Mouse (Mus musculus): ENCODE results near the gene Tcte3.
A peak's percentile ranks its signal among the peaks of the same experiment; 100 is the strongest.
"Not testable (repeated sequence)": the region's sequence is repeated elsewhere in the genome, so short reads cannot be mapped to it uniquely, and the experiment has no call there.

Tcte3 gene

DNA sequence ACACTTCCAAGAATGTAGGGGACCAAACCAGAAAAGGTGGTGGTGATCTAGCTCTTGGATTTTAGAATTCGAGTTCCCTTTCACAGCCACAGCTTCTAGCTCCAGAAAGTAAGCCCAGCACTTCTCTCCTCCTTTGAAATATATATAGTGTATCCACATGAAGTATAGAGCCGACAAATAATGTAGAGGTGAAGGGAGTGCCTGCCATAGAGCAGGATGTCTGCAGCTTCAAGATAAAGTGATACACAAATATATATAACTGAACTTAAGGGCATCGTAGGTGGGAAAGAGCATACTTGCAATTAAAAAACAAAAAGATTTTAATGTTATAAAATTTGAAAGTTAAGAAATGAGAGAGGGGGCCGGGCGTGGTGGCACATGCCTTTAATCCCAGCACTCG, 15.8 kb downstream of the Tcte3 start:
- not testable (repeated sequence) for DNase-seq

DNA sequence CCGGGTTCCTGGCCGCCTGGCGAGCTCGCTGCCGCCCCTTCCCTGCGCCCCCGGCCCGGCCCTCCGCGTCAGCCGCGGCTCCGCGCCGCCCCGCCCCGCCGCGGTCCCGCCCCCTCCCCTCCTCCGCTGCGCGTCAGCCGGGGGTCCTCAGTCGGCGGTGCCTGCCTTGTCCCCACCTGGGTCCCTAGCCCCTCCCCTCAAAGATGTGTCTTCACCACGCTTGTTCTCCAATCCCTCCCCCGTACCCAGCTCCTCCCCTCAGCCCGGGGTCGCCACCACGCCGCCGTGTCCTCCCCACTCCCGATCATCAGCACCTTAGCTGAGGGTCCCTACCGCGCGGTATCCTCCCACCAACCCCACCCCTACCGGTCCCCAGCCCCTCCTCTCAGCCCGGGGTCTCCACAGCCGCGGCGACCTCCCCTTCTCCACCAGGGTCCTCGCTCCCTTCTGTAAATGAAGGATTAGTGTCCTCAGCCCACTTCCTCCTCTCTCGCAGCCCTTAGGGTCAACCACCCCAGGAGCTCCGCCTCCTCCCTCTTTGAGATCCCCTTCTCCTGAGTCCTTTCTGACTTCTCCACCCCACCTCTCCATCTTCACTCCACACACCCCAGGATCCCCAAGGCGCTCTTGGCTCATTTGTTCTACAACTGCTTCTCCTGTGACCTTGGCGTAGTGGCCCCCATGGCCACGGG, 16.6 kb downstream of the Tcte3 start:
- not testable (repeated sequence) for DNase-seq

DNA sequence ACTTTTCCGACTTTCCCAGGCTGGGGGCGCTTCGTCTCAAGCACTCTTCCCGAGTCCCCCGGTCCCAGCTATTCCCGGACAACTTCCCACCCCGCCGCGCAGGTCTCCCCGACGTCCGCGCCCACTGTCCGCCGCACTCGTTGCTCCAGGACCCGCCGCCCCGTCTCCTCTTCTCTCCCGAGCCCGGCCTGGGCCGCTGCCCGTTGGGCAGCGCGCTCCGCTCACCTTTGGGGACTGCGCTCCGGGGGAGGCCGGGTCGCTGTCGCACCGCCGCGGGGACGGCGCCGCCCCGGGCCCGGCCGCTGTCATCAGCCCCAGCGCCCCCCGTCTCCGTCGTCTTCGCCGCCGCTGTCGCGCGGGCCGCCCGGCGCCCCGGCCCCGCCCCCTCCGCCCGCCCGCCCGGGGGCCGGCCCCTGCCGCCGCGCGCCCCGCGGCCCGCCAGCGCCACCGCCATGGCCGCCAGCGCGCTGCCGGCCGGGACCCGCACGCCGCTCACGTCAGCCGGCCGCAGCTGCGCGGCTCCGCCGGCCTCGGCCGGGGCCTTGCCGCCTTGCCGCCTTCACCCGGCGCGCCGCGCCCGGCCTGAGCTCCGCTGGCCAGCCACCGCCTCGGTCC, 17.3 kb downstream of the Tcte3 start:
- DNase-seq = not testable (repeated sequence)

DNA sequence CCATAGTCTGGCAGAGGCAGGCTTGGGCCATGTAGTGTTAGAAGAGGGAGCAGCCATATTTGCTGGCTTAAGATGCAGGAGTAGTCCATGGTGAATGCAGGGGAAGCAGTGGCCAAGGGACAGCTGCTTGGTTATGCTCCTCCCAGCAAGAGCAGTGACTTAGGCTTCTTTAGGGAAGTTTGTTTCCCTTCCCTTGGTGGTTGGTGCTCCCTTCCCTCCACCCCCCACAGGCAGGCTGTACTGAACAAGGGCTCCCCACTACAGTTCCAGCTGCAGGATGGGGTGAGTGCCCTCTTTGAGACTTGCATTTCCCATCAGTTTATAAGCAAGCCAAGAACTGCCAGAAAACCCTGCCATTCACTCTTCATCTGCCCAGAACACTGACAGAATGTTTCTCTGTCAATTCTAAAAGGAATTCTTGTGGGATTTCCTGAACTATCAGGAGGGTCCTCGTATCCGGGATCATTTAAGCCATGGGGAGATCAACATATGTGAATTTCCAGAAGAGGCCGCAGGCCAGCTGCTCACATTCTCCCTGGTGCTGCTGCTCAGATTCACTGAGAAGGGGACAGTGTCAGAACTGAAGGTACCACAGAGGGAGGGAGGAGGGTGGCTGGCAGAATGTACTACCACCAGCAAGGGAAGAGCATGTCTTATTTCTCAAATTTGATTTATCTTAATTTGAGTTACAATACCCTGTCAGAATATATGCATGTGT, 19.6 kb downstream of the Tcte3 start:
- DNase-seq = peak; percentile 28 to 43

DNA sequence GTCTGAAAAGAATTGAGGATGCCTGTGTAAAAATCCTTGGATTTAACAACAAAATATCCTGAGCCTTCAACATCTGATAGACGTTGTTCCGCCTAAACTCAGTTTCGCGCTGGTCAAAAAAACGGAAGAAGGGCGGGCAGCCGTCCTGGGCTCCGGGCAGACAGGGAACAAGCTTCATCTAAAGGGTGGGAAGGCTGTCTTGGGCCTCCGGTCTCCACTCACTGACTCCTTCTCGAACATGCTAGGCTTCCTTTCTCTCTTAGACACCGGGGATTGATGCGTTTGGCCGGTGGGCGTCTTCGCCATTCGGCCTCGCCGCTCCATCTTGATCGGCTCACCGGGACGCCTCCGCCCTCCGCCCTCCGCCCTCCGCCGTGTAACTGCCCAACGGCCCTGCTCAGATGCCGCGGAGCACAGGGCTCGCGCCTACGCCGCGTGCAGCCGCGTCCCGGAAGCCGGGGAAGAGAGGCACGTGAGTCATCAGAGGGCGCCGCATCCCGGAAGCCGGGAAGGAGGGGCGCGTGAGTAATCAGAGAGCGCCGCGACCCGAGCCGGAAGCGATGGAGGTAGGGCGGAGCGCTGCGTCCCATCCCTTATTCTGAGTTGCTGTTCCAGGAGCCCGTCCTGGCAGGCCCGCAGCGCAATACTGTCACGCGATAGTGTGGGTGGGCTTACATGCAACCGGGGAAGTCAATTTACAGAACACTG, 31.4 kb downstream of the Tcte3 start, which contains the start of gene Gm3435:
Gm3435 (plus strand) TSS at position 471 of the 708 bp plus-strand sequence.
- DNase-seq = not testable (repeated sequence)

DNA sequence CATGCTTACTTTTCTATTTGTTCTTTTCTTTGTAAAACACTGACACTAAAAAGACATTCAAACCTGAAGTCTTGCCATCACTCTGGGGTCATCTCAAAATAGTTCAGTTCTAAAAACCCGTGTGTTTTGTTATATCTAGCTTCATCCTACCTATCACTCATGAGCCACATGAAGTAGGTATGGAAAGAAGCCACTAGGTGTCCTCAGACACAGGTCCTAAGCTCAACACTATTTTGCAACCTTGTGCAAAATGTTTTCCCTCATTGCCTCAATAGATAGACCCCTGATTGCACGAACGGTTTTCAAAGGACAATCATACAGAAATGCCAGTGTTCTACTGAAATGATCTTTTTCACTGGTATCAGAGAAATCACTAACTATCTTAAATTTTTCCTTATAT, 32.2 kb downstream of the Tcte3 start:
- not testable (repeated sequence) for DNase-seq

DNA sequence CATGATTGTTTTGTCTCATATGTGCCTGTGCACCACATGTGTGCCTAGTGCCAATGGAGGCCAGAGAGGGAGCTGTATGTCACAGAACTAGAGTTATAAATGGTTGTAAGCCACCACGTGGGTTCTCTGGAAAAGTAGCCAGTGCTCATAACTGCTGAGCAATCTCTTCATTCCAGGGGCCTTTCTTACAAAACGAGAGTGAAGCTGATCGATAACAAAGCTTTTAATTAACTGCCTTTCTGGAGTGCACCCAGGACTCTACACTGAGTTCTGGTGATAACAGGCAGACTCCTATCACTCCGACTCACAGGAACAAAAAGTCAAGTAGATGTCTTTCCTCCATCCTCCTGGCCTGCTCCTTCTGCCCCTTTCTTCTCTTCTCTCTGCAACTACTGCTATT, 41.2 kb downstream of the Tcte3 start:
- DNase-seq = not testable (repeated sequence)

DNA sequence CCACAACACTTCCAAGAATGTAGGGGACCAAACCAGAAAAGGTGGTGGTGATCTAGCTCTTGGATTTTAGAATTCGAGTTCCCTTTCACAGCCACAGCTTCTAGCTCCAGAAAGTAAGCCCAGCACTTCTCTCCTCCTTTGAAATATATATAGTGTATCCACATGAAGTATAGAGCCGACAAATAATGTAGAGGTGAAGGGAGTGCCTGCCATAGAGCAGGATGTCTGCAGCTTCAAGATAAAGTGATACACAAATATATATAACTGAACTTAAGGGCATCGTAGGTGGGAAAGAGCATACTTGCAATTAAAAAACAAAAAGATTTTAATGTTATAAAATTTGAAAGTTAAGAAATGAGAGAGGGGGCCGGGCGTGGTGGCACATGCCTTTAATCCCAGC, 47.1 kb downstream of the Tcte3 start:
- DNase-seq = not testable (repeated sequence)

DNA sequence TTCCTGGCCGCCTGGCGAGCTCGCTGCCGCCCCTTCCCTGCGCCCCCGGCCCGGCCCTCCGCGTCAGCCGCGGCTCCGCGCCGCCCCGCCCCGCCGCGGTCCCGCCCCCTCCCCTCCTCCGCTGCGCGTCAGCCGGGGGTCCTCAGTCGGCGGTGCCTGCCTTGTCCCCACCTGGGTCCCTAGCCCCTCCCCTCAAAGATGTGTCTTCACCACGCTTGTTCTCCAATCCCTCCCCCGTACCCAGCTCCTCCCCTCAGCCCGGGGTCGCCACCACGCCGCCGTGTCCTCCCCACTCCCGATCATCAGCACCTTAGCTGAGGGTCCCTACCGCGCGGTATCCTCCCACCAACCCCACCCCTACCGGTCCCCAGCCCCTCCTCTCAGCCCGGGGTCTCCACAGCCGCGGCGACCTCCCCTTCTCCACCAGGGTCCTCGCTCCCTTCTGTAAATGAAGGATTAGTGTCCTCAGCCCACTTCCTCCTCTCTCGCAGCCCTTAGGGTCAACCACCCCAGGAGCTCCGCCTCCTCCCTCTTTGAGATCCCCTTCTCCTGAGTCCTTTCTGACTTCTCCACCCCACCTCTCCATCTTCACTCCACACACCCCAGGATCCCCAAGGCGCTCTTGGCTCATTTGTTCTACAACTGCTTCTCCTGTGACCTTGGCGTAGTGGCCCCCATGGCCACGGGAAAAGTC, 48.0 kb downstream of the Tcte3 start:
- DNase-seq = not testable (repeated sequence)

DNA sequence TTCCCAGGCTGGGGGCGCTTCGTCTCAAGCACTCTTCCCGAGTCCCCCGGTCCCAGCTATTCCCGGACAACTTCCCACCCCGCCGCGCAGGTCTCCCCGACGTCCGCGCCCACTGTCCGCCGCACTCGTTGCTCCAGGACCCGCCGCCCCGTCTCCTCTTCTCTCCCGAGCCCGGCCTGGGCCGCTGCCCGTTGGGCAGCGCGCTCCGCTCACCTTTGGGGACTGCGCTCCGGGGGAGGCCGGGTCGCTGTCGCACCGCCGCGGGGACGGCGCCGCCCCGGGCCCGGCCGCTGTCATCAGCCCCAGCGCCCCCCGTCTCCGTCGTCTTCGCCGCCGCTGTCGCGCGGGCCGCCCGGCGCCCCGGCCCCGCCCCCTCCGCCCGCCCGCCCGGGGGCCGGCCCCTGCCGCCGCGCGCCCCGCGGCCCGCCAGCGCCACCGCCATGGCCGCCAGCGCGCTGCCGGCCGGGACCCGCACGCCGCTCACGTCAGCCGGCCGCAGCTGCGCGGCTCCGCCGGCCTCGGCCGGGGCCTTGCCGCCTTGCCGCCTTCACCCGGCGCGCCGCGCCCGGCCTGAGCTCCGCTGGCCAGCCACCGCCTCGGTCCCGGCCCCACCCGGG, 48.7 kb downstream of the Tcte3 start:
- DNase-seq = not testable (repeated sequence)

DNA sequence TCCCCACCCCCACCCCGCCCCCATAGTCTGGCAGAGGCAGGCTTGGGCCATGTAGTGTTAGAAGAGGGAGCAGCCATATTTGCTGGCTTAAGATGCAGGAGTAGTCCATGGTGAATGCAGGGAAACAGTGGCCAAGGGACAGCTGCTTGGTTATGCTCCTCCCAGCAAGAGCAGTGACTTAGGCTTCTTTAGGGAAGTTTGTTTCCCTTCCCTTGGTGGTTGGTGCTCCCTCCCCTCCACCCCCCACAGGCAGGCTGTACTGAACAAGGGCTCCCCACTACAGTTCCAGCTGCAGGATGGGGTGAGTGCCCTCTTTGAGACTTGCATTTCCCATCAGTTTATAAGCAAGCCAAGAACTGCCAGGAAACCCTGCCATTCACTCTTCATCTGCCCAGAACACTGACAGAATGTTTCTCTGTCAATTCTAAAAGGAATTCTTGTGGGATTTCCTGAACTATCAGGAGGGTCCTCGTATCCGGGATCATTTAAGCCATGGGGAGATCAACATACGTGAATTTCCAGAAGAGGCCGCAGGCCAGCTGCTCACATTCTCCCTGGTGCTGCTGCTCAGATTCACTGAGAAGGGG, 51.1 kb downstream of the Tcte3 start:
- not testable (repeated sequence) for DNase-seq

DNA sequence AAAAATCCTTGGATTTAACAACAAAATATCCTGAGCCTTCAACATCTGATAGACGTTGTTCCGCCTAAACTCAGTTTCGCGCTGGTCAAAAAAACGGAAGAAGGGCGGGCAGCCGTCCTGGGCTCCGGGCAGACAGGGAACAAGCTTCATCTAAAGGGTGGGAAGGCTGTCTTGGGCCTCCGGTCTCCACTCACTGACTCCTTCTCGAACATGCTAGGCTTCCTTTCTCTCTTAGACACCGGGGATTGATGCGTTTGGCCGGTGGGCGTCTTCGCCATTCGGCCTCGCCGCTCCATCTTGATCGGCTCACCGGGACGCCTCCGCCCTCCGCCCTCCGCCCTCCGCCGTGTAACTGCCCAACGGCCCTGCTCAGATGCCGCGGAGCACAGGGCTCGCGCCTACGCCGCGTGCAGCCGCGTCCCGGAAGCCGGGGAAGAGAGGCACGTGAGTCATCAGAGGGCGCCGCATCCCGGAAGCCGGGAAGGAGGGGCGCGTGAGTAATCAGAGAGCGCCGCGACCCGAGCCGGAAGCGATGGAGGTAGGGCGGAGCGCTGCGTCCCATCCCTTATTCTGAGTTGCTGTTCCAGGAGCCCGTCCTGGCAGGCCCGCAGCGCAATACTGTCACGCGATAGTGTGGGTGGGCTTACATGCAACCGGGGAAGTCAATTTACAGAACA, 62.8 kb downstream of the Tcte3 start, which contains the start of the genes 9030025P20Rik and Gm3417:
9030025P20Rik (plus strand) TSS at position 107 of the 677 bp plus-strand sequence.
Gm3417 (minus strand) TSS at position 429 of the 677 bp plus-strand sequence.
- DNase-seq = not testable (repeated sequence)

DNA sequence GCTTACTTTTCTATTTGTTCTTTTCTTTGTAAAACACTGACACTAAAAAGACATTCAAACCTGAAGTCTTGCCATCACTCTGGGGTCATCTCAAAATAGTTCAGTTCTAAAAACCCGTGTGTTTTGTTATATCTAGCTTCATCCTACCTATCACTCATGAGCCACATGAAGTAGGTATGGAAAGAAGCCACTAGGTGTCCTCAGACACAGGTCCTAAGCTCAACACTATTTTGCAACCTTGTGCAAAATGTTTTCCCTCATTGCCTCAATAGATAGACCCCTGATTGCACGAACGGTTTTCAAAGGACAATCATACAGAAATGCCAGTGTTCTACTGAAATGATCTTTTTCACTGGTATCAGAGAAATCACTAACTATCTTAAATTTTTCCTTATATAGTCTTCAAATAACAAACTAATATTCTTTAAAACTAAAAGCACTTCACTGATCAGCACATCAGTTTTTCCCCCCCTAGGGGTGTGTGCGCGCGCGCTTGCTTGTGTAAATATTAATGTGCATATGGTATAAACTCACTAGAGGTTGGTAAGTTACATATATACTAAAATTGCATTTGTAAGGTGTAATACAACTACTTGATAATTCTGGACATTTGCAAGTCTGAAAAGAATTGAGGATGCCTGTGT, 63.4 kb downstream of the Tcte3 start:
- not testable (repeated sequence) for DNase-seq

All from lung, adult 18-20 months (tissue).